Mouse (Mus musculus) MEL (cell line): ENCODE measurements around the gene Cd70. TPM values are rescaled to one million over a fixed set of nuclear protein-coding genes. Genes with fewer than 3 reads are reported as not detected.

Experiments
- DNase-seq: peaks from one replicate; pipeline ENCODE4 v3.0.0; 2011; ENCODE audit warnings: low read depth, low spot score
- H3K27ac ChIP-seq: 2 replicates; pipeline ENCODE4 v1.5.1; 2012; ENCODE audit warnings: low read depth, mild to moderate bottlenecking, control low read depth, low read length, moderate library complexity; ENCODE audit not compliant: control insufficient read depth
- H3K27me3 ChIP-seq, 2 experiments: fragments of 150-350 bp in 1 of 2; sonication (generic) in 1 of 2; 2 replicates each; pipeline ENCODE4 v1.6.1; 2012; ENCODE audit warnings: low read length in 2 of 2, mild to moderate bottlenecking in 2 of 2, improper control_type of control experiment in 1 of 2, moderate library complexity in 1 of 2; ENCODE audit not compliant: insufficient read depth in 2 of 2, control insufficient read depth in 1 of 2
- H3K36me3 ChIP-seq, 2 experiments: 2 replicates each; pipeline ENCODE4 v1.6.1; 2012 to 2014; ENCODE audit warnings: low read length in 2 of 2, improper control_type of control experiment in 1 of 2, inconsistent platforms in 1 of 2, mild to moderate bottlenecking in 1 of 2; ENCODE audit not compliant: insufficient read depth in 2 of 2, control insufficient read depth in 1 of 2
- H3K4me1 ChIP-seq, 2 experiments: fragments of 150-350 bp in 1 of 2; sonication (generic) in 1 of 2; 2 replicates each; pipeline ENCODE4 v1.6.1; 2012; ENCODE audit warnings: low read length in 2 of 2, improper control_type of control experiment in 1 of 2, mild to moderate bottlenecking in 1 of 2; ENCODE audit not compliant: insufficient read depth in 2 of 2, control insufficient read depth in 1 of 2
- H3K4me3 ChIP-seq, 2 experiments: fragments of 150-350 bp in 1 of 2; sonication (generic) in 1 of 2; 2 replicates each; pipeline ENCODE4 v1.5.1; 2012; ENCODE audit warnings: low read depth in 2 of 2, low read length in 2 of 2, mild to moderate bottlenecking in 2 of 2, moderate library complexity in 2 of 2, control low read depth in 1 of 2, improper control_type of control experiment in 1 of 2; ENCODE audit not compliant: control insufficient read depth in 1 of 2, insufficient read depth in 1 of 2
- H3K79me2 ChIP-seq: 2 replicates; pipeline ENCODE4 v1.6.1; 2012; ENCODE audit warnings: mild to moderate bottlenecking, low read length, moderate library complexity; ENCODE audit not compliant: control insufficient read depth, poor library complexity, insufficient read depth
- H3K9ac ChIP-seq: 2 replicates; pipeline ENCODE4 v1.6.1; 2012; ENCODE audit warnings: low read depth, mild to moderate bottlenecking, control low read depth, low read length, moderate library complexity; ENCODE audit not compliant: control insufficient read depth, poor library complexity, severe bottlenecking
- H3K9me3 ChIP-seq: fragments of 150-350 bp; sonication (generic); replicated peaks from 2 replicates; pipeline ENCODE4 v1.6.1; 2012; ENCODE audit warnings: mild to moderate bottlenecking, low read length, improper control_type of control experiment, moderate library complexity; ENCODE audit not compliant: insufficient read depth
- BHLHE40 ChIP-seq: IDR thresholded peaks from 2 replicates; pipeline ENCODE4 v1.6.1; 2012; ENCODE audit warnings: low read depth, mild to moderate bottlenecking, inconsistent platforms, low read length, improper control_type of control experiment, borderline replicate concordance
- CHD2 ChIP-seq: IDR thresholded peaks from 2 replicates; pipeline ENCODE4 v1.6.1; 2011; ENCODE audit warnings: low read length, improper control_type of control experiment
- CTCF ChIP-seq, 3 experiments: IDR thresholded peaks in 2 of 3; conservative IDR thresholded peaks in 1 of 3; 2 replicates each; pipeline ENCODE4 v1.5.1; 2011 to 2012; ENCODE audit warnings: low read length in 3 of 3, low read depth in 2 of 3, mild to moderate bottlenecking in 2 of 3, improper control_type of control experiment in 1 of 3, inconsistent platforms in 1 of 3, mixed read lengths in 1 of 3, moderate library complexity in 1 of 3; ENCODE audit not compliant: control insufficient read depth in 1 of 3, insufficient read depth in 1 of 3, poor library complexity in 1 of 3, severe bottlenecking in 1 of 3
- E2F4 ChIP-seq: IDR thresholded peaks from 2 replicates; pipeline ENCODE4 v1.6.1; 2011; ENCODE audit warnings: low read depth, low read length, improper control_type of control experiment, borderline replicate concordance
- ELF1 ChIP-seq: IDR thresholded peaks from 2 replicates; pipeline ENCODE4 v1.6.1; 2014; ENCODE audit warnings: low read depth, mild to moderate bottlenecking, inconsistent platforms, low read length, improper control_type of control experiment, moderate library complexity
- EP300 ChIP-seq, 2 experiments: IDR thresholded peaks; 2 replicates each; pipeline ENCODE4 v1.6.1; 2011; ENCODE audit warnings: improper control_type of control experiment in 2 of 2, low read length in 2 of 2, low read depth in 1 of 2, mild to moderate bottlenecking in 1 of 2
- ETS1 ChIP-seq: IDR thresholded peaks from 2 replicates; pipeline ENCODE4 v1.6.1; 2012; ENCODE audit warnings: low read depth, mild to moderate bottlenecking, inconsistent platforms, low read length, improper control_type of control experiment, moderate library complexity
- GATA1 ChIP-seq: IDR thresholded peaks from 2 replicates; pipeline ENCODE4 v1.6.1; 2011; ENCODE audit warnings: low read depth, low read length, improper control_type of control experiment
- HCFC1 ChIP-seq: IDR thresholded peaks from 2 replicates; pipeline ENCODE4 v1.6.1; 2012; ENCODE audit warnings: low read depth, mild to moderate bottlenecking, inconsistent platforms, low read length, improper control_type of control experiment, moderate library complexity
- KAT2A ChIP-seq: conservative IDR thresholded peaks from 2 replicates; pipeline ENCODE4 v1.6.1; 2012; ENCODE audit warnings: low read depth, low read length, improper control_type of control experiment, inconsistent platforms
- MAFK ChIP-seq: IDR thresholded peaks from 2 replicates; pipeline ENCODE4 v1.6.1; 2011; ENCODE audit warnings: low read depth, mild to moderate bottlenecking, low read length, improper control_type of control experiment, borderline replicate concordance
- MAX ChIP-seq: IDR thresholded peaks from 2 replicates; pipeline ENCODE4 v1.6.1; 2011; ENCODE audit warnings: low read length, improper control_type of control experiment
- MEF2A ChIP-seq: IDR thresholded peaks from 2 replicates; pipeline ENCODE4 v1.6.1; 2014; ENCODE audit warnings: low read depth, mild to moderate bottlenecking, inconsistent platforms, low read length, improper control_type of control experiment; ENCODE audit not compliant: poor library complexity, insufficient replicate concordance, severe bottlenecking; ENCODE audit errors: extremely low read depth
- MYB ChIP-seq: IDR thresholded peaks from 2 replicates; pipeline ENCODE4 v1.6.1; 2011; ENCODE audit warnings: mild to moderate bottlenecking, low read depth, low read length, improper control_type of control experiment
- MYC ChIP-seq: IDR thresholded peaks from 2 replicates; pipeline ENCODE4 v1.6.1; 2011; ENCODE audit warnings: low read depth, mild to moderate bottlenecking, low read length, improper control_type of control experiment, moderate library complexity
- NELFE ChIP-seq: IDR thresholded peaks from 2 replicates; pipeline ENCODE4 v1.6.1; 2011; ENCODE audit warnings: low read depth, low read length, improper control_type of control experiment
- POLR2A ChIP-seq, 2 experiments: IDR thresholded peaks; 2 replicates each; pipeline ENCODE4 v1.6.1; 2011 to 2012; ENCODE audit warnings: low read length in 2 of 2, mild to moderate bottlenecking in 2 of 2, control low read depth in 1 of 2, improper control_type of control experiment in 1 of 2, low read depth in 1 of 2, moderate library complexity in 1 of 2; ENCODE audit not compliant: control insufficient read depth in 1 of 2, insufficient read depth in 1 of 2, poor library complexity in 1 of 2
- POLR2AphosphoS2 ChIP-seq: IDR thresholded peaks from 2 replicates; pipeline ENCODE4 v1.6.1; 2011; ENCODE audit warnings: low read length, improper control_type of control experiment
- RCOR1 ChIP-seq: IDR thresholded peaks from 2 replicates; pipeline ENCODE4 v1.6.1; 2012; ENCODE audit warnings: low read depth, mild to moderate bottlenecking, inconsistent platforms, low read length, improper control_type of control experiment
- TAL1 ChIP-seq: IDR thresholded peaks from 2 replicates; pipeline ENCODE4 v1.6.1; 2012; ENCODE audit warnings: mild to moderate bottlenecking, inconsistent platforms, low read length, moderate library complexity, mixed read lengths
- TCF12 ChIP-seq: IDR thresholded peaks from 2 replicates; pipeline ENCODE4 v1.6.1; 2014; ENCODE audit warnings: low read depth, mild to moderate bottlenecking, inconsistent platforms, low read length, improper control_type of control experiment, moderate library complexity
- UBTF ChIP-seq: IDR thresholded peaks from 2 replicates; pipeline ENCODE4 v1.6.1; 2012; ENCODE audit warnings: low read depth, mild to moderate bottlenecking, inconsistent platforms, low read length, improper control_type of control experiment, moderate library complexity, borderline replicate concordance; ENCODE audit not compliant: insufficient read depth
- USF2 ChIP-seq, 2 experiments: IDR thresholded peaks; 2 replicates each; pipeline ENCODE4 v1.6.1; 2011 to 2012; ENCODE audit warnings: improper control_type of control experiment in 2 of 2, low read length in 2 of 2, borderline replicate concordance in 1 of 2, inconsistent platforms in 1 of 2, low read depth in 1 of 2, mild to moderate bottlenecking in 1 of 2; ENCODE audit not compliant: insufficient read depth in 1 of 2
- ZMIZ1 ChIP-seq: IDR thresholded peaks from 2 replicates; pipeline ENCODE4 v1.6.1; 2012; ENCODE audit warnings: low read depth, mild to moderate bottlenecking, inconsistent platforms, low read length, improper control_type of control experiment, moderate library complexity
- ZNF384 ChIP-seq: IDR thresholded peaks from 2 replicates; pipeline ENCODE4 v1.6.1; 2012; ENCODE audit warnings: low read depth, mild to moderate bottlenecking, inconsistent platforms, low read length, improper control_type of control experiment
- polyA plus RNA-seq, 2 experiments: library from polyadenylated mRNA; stranded (reverse) in 1 of 2; unstranded in 1 of 2; fragments of >175 nt in 1 of 2; fragments of >200 nt in 1 of 2; gene quantifications; 2 replicates each; pipeline versions ENCODE4 v1.2.1 to v1.2.4; 2012; ENCODE audit warnings: low replicate concordance in 2 of 2, low read depth in 1 of 2; ENCODE audit not compliant: insufficient read length in 2 of 2, insufficient read depth in 1 of 2, missing spikeins in 1 of 2
- total RNA-seq: library from RNA; depleted of rRNA; stranded (reverse); fragments of 300-350 nt; gene quantifications from 2 replicates; pipeline ENCODE4 v1.2.3, GENCODE M21; 2012

Cd70 gene
- total and polyA plus RNA-seq, 3 experiments, result not detected

- TF ChIP-seq MYB, result no peak
- TF ChIP-seq HCFC1, result no peak
- TF ChIP-seq MYC, result no peak
- TF ChIP-seq EP300 (IDR thresholded peaks at IDR 0.05; ENCODE audit: low read depth in 1 of 2, low read length in 2 of 2), result peak; percentile 3 to 67; a peak in 3 of 4 replicates
- no peak for TF ChIP-seq TCF12
- TF ChIP-seq MAFK, result no peak
- TF ChIP-seq ZNF384, result no peak
- TF ChIP-seq MAX, result 0 out of 2 replicates have a peak, but pooled peaks have one; percentile 37
- TF ChIP-seq E2F4, result no peak
- peak; percentile 59 for TF ChIP-seq TAL1
- TF ChIP-seq ELF1, result peak; percentile 50; the same call in 1 of the 2 replicates
- TF ChIP-seq CTCF (IDR thresholded peaks at IDR 0.05 in 2 of 3, conservative IDR thresholded peaks at IDR 0.05 in 1 of 3; ENCODE audit: control insufficient read depth in 1 of 3, insufficient read depth in 1 of 3, low read depth in 2 of 3, low read length in 3 of 3, poor library complexity in 1 of 3, severe bottlenecking in 1 of 3), result no peak
- TF ChIP-seq GATA1, result peak; percentile 63; the same call in 1 of the 2 replicates
- TF ChIP-seq UBTF, result no peak
- 0 out of 2 replicates have a peak, but pooled peaks have one; percentile 35 for TF ChIP-seq BHLHE40
- no peak for TF ChIP-seq POLR2AphosphoS2
- TF ChIP-seq ETS1, result 0 out of 2 replicates have a peak, but pooled peaks have one; percentile 32
- TF ChIP-seq USF2 (IDR thresholded peaks at IDR 0.05; ENCODE audit: borderline replicate concordance in 1 of 2, insufficient read depth in 1 of 2, low read depth in 1 of 2, low read length in 2 of 2), result no peak
- no peak for TF ChIP-seq KAT2A
- TF ChIP-seq ZMIZ1, result no peak
- TF ChIP-seq RCOR1, result no peak
- no peak for TF ChIP-seq CHD2
- TF ChIP-seq POLR2A (IDR thresholded peaks at IDR 0.05; ENCODE audit: control insufficient read depth in 1 of 2, insufficient read depth in 1 of 2, low read depth in 1 of 2, low read length in 2 of 2, poor library complexity in 1 of 2), result no peak
- TF ChIP-seq NELFE, result no peak
- TF ChIP-seq MEF2A, result no peak
- TF ChIP-seq, all 39 proteins: peak for 7
These were observed 14.9 kb downstream of the Cd70 start for GRCm38 (mm10) chr17:57134693-57135092.

More at GRCm38 (mm10) chr17:57134693-57135092, 14.9 kb downstream of the Cd70 start:
- no peaks in the 10 kb centered on the region for H3K79me2 ChIP-seq
- no peak overlapping the region for H3K4me3 ChIP-seq
- H3K27ac ChIP-seq, result peak overlapping the region; percentile 54
- H3K27me3 ChIP-seq, result no peaks in the 10 kb centered on the region
- peak; percentile 69 for DNase-seq
- no peaks in the 10 kb centered on the region for H3K9me3 ChIP-seq
- peaks cover 25 to 41% of the 10 kb centered on the region in 2 experiments for H3K4me1 ChIP-seq
- H3K9ac ChIP-seq, result no peak overlapping the region
- H3K36me3 ChIP-seq, result peaks cover 0 to 36% of the 10 kb centered on the region in 2 experiments; a peak in 2 of 4 replicates
